Mouse (Mus musculus) telencephalon, adult 2 months (tissue): ENCODE measurements around the gene Gli2.

Experiments
- DNase-seq: peaks from one replicate; pipeline ENCODE4 v3.0.0-alpha.2; 2011; ENCODE audit warnings: low read depth, low spot score

Gli2 gene

DNA sequence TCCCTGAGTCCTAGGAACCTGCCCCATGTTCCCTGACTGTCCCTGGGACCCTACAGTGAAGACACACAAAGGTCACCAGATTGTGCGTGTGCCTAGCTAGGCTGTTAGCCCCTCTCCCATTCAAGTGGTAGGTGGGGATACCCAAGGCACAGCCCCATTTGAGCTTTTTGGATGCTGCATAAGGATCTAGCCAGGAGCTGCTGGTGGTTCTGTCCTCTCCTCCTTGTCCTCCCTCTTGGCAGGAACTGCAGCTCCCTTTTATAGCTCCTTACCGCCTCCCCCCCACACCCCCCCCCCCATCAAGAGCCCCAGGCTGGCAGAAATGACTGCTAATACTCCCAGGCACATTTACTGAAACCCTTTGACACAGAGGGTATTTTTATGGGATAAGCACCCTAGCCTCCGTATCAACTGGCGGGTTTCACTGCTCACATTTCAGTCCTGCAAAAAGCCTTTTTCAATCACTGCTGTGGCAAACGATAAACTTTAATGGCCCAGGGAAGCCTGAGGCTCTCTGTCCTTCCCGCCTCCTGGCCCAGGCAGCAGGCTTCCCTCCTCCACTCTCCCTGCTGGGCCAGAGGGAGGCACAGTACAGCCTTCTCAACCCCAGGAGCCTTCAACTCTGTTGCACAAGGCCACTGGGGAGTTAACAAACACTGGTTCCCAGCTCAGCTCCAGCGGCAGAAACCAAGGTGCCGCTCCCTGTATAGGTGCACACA is 151.4 kb downstream of the Gli2 start:
- DNase-seq: no peak

DNA sequence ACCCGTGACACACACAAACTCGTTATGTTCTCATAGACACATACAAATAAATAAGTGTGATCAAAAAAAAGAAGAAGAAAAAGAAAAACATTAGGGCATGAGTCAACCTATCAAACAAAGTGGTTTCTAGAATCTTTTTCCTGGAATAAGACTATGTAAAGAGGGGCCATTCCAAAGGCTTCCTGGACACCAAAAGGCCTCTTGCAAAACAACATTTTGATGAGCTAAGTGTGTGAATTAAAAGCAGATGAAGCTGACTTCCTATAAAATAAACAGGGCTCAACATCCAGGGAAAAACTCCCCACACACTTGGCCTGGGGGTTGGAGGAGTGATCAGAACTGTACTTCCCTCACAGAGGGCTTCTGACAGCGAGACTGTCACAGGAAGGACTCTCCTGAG is 155.1 kb downstream of the Gli2 start:
- DNase-seq: no peak

DNA sequence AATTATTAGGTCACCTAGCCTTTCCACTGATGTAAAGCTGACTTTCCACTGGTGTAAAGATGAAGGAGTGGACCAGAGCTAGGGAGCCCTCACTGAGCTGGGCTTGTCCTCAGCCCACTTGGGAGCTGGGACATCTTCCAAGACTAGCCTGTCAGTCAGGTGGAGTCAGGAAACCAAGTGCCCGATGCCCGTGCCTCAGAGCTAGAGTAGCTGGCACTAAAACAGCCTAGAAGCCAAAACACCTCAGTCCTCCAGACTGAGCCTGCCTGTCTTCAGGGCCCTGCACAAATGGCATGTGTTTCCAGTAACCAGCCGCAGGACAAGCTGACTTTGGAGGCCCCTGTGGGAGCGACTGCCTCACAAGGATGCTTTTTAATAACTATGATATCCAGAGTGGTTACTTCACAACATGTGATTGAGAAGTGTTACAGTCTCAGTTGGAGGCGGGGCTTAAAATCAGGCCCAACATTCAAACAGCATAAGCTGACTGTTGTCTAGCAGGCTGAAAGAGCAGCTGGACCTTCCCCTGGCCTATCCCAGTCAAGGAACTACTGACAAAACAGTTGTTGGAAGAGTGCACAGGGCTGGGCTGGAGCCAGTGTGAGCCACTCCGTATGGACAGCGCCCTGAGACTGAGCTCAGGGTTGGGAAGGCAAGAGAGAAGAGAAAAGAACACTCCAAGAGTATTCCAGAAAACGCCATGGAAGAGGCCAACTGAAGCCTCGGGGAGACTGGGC is 158.2 kb downstream of the Gli2 start:
- DNase-seq: no peak

DNA sequence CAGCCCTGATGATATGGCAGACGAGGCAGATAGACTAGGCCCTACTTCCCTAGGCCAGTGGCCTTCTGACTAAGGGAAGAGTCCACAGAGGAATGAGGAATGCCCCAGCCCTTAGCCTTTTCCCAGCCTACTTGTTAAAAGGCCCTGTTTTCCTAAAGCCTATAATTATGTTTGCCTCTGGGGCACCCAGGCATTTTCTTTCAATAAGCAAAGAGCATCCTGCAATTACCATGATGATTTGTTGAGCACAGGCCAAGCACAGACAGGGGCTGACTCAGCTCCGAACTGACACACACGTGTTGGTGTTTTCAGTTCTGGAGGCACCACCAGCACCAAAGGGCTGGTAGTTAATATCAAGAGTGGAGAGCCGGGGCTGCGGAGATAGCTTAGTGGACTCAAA is 162.0 kb downstream of the Gli2 start:
- DNase-seq: no peak

DNA sequence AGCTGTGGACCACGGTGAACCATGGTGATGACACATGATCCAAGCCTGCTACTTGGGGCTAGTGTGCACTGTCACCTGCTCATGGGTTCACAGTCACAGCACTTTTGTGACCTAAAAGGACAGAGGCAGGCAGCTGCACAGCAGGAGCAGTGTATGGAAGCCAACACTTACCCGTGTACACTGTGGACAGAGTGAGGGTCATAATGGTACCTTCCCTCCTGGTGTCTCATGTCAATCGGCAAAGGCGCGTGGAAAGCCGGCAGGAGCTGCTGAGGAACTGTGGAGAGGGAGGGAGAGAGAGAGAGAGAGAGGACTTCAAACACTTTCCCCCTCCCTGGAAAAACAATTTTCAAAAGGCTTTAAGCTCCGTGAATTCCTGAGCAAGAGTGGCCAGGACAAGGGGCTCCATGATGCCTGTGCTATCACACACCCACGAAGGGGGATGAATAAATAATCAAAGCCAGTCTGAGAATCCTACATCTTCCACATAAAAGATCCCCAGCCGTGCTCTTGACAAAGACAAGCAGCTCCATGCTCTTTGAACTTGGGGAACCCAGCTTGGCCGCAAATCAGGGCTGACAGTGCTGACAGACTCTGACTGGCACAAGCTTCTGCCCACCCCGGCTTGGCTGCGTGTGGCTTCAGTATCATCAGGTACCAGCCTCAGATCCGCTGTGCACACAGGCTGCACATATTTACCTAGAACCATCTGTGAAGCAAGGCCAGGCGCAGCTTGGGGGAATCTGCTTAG is 163.1 kb downstream of the Gli2 start:
- no peak for DNase-seq

DNA sequence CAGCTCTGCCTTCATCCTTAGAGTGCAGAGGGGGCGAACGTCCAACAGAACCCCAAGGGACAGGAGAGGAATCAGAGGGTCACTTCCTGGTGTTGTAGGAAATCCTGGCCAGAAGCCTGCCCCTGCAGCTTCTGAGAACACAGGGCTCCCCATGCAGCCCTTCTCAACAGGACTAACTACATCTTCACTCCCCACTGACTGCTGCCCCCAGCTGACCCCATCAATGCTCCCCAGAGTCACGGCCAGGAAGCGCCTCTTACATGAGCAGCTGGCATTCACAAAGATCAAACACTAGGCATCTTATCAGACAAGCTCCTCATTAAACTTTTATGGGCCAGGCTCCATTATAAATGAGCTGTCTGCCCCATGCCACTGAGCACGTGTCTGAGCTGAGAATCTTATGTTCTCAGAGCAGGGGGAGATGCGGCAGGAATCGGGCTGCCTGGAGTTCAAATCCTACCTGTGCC is 172.6 kb downstream of the Gli2 start:
- no peak for DNase-seq

DNA sequence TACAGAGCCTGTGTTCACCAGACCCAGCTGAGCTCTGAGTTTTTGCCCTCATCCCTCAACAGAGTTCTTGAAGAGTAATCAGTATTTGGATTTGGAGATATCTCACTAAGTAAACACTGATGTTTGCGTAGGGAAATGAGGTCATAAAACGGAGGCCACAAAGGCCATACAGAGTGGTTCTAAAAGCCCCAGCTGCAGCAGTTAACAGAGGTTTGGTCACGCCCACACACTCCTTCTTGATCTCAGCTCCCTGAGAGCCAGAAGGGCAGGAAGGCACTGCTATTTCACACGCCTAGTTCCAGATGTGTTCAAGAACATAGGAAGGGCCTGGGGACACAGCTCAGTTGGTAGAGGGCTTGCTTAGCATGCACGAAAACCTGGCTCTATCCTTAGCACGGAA is 175.1 kb downstream of the Gli2 start:
- DNase-seq: no peak

DNA sequence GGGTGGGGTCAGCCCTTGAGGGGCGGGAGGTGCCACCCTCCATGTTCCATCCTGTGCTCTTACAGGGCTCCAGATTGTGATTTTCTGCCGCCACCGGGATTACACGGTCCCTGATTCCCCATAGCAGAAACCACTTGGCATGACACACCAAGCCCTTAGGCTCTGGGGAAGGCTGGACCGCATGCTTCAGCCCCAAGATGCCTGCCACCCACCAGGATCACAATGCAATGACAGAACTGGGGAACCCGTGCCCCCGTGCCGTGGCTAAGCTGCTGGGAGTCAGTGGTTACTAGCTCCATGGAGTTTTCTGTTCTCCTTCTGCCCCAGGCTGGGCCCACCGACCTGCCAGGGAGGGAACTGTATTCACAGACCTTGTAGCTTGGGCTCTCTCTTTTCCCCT is 178.2 kb downstream of the Gli2 start:
- DNase-seq: no peak

DNA sequence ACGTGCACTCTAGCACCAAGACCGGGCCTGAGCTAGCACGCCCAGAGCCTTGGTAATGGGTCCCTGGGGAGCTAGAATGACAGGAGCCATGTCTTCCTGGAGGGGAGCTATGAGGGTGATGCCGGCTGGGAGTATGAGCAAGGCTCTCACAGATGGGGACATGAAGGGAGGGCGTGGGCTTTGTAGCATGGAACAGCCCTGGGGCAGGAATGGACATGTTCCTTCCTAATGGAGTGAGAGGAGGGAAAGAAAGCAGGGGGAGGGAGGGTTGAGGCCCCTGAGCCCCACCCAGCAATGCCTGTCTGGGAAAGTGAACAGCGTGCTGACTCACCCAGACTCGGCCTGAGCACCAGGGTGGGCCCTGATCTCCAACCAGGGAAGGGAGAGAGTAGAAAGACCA is 179.9 kb downstream of the Gli2 start:
- no peak for DNase-seq

DNA sequence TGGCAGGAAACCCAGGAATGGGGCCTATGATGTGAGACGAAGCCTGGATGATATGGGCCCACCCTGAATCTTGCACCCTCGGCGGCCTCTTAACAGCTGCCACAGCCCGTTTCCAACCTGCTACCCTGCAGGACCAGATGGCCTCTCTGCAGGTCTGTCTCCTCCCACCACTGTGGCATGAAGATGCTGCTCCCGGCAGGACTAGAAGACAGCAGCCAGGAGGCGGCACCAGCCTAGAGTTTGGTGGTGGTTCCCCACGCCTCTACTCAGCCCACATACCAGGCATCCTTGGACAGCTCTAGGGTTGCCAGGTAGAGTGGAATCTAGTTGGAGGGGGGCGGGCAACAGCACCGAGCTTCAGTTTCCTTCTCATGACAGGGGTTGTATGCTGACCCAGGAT is 188.7 kb downstream of the Gli2 start:
- DNase-seq: no peak

DNA sequence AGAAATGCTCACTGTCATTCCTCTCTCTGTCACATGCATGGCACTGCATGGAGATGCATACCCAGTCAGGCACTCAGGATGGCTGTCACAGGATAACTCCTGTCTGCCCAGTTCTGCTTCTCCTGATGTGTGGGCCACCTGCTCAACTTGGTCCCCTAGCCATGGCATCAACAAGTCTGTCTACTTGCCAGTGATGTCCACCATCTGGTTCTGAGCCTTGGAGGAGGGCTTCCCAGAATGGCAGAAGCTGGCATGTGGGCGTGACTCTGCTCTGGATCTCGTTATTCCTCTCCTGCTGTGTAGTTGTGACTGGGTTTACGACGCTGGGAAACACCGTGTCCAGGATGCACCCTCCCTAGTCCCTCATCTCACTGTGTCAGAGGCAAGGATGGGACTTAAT is 189.4 kb downstream of the Gli2 start:
- no peak for DNase-seq

DNA sequence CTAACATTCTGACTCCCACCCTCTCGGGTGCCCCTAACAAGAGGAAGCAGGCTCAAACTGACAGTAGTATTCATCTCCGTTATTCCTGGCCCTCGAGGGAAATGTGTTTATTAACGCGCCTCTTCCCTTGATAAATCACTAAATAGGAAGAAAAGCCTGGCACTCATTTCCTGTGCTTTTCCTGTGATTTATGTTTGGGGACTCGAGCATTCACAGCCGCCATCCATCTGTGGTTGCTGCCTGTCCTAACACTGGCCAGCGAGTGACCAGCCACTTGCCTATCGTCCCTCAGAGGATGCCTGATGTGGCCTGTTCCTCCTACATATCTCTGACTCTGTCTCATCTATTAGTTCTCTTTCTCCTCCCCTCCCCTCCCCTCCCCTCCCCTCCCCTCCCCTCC is 195.3 kb downstream of the Gli2 start:
- DNase-seq: no peak

DNA sequence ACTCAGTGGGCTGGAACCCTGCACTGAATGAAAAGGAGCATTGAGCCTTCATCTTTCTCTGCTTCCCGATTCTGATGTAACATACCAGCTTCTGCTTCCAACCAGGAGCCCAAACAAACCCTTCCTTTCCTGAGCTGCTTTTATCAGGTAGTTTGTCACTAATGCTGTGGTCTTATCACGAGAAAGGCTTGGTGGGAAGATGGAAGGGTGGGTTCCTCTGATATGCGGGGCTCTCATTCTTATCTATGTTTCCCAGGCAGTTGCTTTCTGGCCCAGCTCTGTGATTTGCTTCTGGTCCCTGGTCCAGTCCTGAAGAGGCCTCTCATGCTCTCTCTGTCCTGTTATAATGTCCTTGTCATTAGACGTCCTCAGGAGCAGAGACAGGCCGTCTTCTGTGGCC is 222.8 kb downstream of the Gli2 start:
- no peak for DNase-seq

DNA sequence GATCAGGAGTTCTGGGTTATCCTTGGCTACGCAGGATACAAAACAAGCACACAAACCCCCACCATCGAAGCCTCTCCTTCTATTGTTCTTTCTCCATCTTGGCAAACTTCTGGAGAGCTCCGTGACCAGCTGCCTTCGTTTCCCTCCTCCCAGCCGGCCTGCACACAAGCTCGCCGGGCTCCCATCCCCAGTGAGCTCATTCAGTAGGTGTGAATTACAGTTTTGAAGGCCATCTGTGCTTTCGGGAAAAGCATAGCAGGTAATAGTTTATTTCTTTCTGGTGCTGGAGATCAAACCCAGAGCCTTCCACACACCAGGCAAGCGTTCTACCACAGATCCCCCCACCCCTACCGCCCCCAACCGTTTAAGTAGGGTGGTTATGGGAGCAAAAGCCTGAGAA is 226.8 kb downstream of the Gli2 start:
- DNase-seq: peak; percentile 51

DNA sequence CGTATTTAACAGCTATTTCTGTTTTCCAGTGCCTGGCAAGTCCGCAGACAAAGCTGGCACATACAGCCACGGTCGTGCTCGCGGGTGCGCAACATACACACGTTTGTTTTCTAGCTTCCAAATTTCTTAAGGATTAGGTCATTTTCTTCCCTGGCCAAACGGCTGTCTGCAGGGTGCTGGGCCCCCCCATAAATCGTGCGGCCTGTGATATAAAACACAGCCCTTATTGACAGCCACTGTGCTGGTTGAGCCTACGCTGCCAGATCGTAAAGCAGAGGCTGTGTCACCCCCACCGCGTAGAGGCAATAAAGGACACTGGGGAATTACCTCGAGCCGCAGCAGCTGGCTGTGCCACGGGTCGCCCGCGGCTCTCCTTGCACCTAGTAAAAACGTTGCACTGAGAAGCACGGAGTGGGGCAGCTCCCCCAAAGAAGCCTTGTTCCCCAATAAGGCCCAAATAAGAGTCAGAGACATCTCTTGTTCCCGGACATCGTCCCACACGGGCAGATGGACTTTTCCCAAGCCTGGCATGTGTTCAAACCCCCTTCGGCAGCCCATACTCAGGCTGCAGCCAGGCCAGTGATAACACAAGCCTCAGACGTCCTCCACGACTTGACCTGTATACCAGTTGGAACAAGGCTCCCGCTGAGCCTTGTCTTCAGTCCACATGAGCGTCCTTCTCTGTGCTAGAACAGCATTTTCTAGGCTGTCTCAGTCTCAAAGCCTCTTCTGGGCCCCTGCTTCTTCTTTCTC is 227.8 kb downstream of the Gli2 start:
- no peak for DNase-seq

DNA sequence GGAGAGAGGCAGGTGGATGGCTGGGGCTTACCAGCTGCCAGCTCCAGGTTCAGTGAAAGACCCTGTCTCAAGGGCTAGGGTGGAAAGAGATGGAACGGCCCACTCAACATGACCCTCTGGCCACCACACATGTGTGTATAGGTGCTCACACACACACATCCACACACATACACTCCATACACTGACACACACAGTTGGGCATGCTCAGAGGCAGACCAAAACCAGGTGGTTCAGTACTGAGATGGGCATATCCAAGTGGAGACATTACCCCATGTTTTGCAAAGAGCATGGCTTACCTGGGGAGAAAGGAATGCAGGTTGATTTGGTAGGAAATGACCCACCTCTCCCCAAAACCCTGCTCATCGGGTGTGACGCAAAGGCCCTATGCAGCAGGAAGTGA is 228.4 kb downstream of the Gli2 start:
- DNase-seq: no peak

DNA sequence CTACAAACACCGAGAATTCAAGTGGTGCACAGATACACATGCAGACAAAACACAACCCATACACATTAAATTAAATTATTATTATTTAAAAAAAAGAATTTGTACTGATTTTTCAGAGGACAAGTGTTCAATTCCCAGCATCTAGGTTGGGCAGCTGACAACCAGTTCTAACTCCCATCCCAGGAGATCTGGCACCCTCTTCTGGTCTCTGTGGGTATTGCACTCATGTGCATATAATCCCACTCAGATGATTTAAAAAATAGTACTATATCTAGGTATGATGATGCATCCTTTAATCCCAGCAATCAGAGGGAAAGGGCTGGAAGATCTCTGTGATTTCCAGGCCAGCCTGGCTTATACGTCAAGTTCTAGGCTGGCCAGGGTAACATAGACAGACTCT is 231.2 kb downstream of the Gli2 start:
- DNase-seq: no peak

DNA sequence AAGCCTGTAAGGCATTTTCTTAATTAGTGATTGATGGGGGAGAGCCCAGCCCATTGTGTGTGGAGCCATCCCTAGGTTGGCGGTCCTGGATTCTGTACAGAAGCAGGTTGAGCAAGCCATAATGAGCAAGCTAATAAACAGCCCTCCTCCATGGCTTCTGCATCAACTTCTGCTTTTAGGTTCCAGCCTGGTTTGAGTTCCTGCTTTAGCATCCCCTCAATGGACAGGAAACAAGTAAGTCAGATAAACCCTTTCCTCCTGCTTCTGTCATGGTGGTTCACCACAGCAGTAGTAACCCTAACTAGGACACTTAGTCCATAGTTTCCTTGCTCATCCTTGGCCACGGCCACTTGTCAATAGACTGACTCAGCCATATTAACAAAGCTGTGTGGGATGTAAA is 238.4 kb downstream of the Gli2 start:
- no peak for DNase-seq

DNA sequence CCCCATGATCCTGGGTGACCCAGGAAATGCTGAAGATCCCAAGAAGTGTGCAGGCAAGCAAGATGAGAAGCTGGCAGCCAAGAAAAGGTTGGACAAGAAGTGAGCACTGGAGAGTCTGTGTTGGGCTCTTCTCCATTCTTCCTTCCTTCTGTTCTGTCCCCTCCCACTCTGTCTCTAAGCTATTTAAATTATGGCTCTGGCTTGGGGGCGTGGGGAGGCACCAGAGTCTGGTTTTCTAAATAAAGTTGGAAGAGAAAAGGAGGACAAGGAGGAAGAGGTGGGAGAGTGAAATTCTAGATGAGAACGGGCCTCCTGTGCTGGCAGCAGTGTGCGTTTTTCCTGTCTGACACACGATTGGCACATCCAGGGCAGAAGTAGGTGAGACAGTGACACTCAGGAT is 243.1 kb downstream of the Gli2 start:
- DNase-seq: peak; percentile 79

DNA sequence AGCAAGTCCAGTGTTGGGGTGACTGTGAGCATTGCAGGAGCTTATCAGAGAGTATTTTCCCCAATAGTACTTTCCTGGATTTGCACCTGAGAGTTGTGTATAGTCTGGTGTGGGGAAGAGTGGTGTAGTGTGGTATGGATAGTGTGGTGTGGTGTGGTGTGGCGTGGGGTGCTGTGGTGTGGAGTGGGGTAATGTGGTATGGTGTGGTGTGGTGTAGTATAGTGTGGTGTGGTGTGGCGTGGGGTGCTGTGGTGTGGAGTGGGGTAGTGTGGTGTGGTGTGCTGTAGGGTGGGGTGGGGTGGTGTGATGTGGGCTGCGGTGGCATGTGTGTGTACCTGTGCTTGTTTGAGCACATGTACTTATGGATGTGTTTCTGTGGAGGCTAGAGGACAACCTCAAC is 246.7 kb downstream of the Gli2 start:
- no peak for DNase-seq

DNA sequence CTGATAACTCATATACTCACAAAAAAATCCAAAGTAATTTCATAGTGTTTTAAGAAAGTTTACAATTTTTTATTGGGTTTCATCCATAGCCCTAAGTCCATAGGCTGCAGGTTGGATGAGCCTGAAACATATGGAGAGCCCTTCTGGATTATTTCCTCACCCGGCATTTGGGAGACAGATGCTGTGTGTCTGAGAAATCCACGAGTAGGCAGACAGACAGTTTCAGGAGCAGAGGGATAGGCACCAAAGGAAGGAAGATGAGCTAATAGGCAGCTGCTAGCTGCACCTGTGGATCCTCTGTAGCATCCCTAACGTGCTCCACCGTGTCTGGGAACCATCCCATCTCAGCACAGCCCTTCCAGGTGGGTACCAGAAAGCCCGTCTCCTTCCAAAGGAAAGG is 251.3 kb downstream of the Gli2 start:
- DNase-seq: no peak
